Mouse (Mus musculus) liver, embryonic 14.5 days (tissue): Measurements from ENCODE around the gene Ptpra. TPM values are rescaled to one million over a fixed set of nuclear protein-coding genes. Genes with fewer than 3 reads are reported as not detected.
"Not testable (repeated sequence)": the region's sequence is repeated elsewhere in the genome, so short reads cannot be mapped to it uniquely, and the experiment has no call there.

Experiments
- ATAC-seq: fragments of 200-750 bp; cut with Nextera tagmentation; 2 replicates; pipeline ENCODE4 v1.8.0; 2017; ENCODE audit warnings: moderate number of reproducible peaks, mild to moderate bottlenecking, moderate library complexity; ENCODE audit not compliant: insufficient read depth
- DNase-seq, 3 experiments: peaks; one replicate each; pipeline ENCODE4 v3.0.0-alpha.2; 2012 to 2013; ENCODE audit warnings: low read depth in 3 of 3, low spot score in 3 of 3
- H3K27ac ChIP-seq: fragments of 300-500 bp; sonication (generic); 2 replicates; pipeline ENCODE4 v1.5.1; 2014; ENCODE audit warnings: moderate library complexity, mild to moderate bottlenecking, control low read depth, inconsistent platforms
- H3K27me3 ChIP-seq: fragments of 300-500 bp; sonication (generic); 2 replicates; pipeline ENCODE4 v1.6.1; 2014; ENCODE audit warnings: mild to moderate bottlenecking, low read length, moderate library complexity; ENCODE audit not compliant: control insufficient read depth, insufficient read depth
- H3K36me3 ChIP-seq: fragments of 300-500 bp; sonication (generic); replicated peaks from 2 replicates; pipeline ENCODE4 v1.6.1; 2014; ENCODE audit warnings: low read depth; ENCODE audit not compliant: control insufficient read depth, insufficient read depth
- H3K4me1 ChIP-seq, 2 experiments: fragments of 200-500 bp in 1 of 2; fragments of 300-500 bp in 1 of 2; sonication (generic) in 1 of 2; replicated peaks; 2 replicates each; pipeline ENCODE4 v1.6.1; 2012 to 2014; ENCODE audit warnings: antibody characterized with exemption in 1 of 2, inconsistent platforms in 1 of 2, low read length in 1 of 2; ENCODE audit not compliant: control insufficient read depth in 2 of 2, insufficient read depth in 2 of 2
- H3K4me2 ChIP-seq: fragments of 300-500 bp; sonication (generic); 2 replicates; pipeline ENCODE4 v1.6.1; 2014; ENCODE audit warnings: low read depth, mild to moderate bottlenecking, control low read depth, moderate library complexity
- H3K4me3 ChIP-seq, 2 experiments: fragments of 200-500 bp in 1 of 2; fragments of 300-500 bp in 1 of 2; sonication (generic) in 1 of 2; 2 replicates each; pipeline ENCODE4 v1.5.1; 2012 to 2014; ENCODE audit warnings: low read depth in 2 of 2, low read length in 2 of 2, mild to moderate bottlenecking in 2 of 2, control low read depth in 1 of 2, inconsistent platforms in 1 of 2, moderate library complexity in 1 of 2; ENCODE audit not compliant: insufficient read depth in 1 of 2
- H3K9ac ChIP-seq: fragments of 300-500 bp; sonication (generic); replicated peaks from 2 replicates; pipeline ENCODE4 v1.6.1; 2014; ENCODE audit warnings: mild to moderate bottlenecking, control low read depth, moderate library complexity
- H3K9me3 ChIP-seq: fragments of 300-500 bp; sonication (generic); 2 replicates; pipeline ENCODE4 v1.6.1; 2016; ENCODE audit warnings: low read length, mixed read lengths; ENCODE audit not compliant: control insufficient read depth
- CTCF ChIP-seq: IDR thresholded peaks from 2 replicates; pipeline ENCODE4 v1.5.1; 2016; ENCODE audit warnings: antibody characterized with exemption, low read depth, control low read depth
- EP300 ChIP-seq: IDR thresholded peaks from 2 replicates; pipeline ENCODE4 v1.6.1; 2016; ENCODE audit warnings: antibody characterized with exemption, low read depth
- WGBS: fragments of 180-500 bp; shearing (Covaris S2); extraction: QIAGEN DNeasy Blood & Tissue Kit; methylation state at CpG from one replicate; pipeline ENCODE4 v1.1.7; 2014; ENCODE audit not compliant: insufficient replicate concordance; 5-methylcytosine and 5-hydroxymethylcytosine counted together
- polyA plus RNA-seq, 2 experiments: library from polyadenylated mRNA; depleted of rRNA in 1 of 2; stranded (reverse) in 1 of 2; unstranded in 1 of 2; fragments of >200 nt; fragmentation: Nextera tagmentation in 1 of 2; extraction: Ambion mirVana in 1 of 2; gene quantifications; 2 replicates each; pipeline versions ENCODE4 v1.2.1 to v1.2.3; 2012 to 2014

The Ptpra gene
- polyA plus RNA-seq, 2 experiments = 19.3 to 29.6 TPM

DNA sequence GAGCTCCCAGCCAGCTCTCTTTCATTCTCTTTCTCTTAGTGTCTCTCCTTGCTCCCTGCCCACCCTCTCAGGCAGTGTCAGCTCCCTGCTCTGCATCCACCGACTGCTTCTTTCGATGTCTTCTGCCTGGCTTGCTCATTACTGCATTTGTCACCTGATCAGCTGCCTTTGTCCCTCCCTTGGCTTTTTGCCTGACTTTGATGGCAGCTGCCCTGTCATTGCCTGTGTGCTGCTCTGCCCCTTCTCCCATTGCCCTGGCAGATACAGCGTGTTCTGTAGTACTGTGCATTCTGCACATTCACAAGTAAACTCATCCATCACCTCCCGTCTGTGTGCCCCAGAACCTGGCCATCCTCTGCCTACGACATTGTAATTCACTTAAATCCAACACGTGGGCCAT, 46.0 kb downstream of the Ptpra start:
- no peaks in the 10 kb centered on the region for H3K36me3 ChIP-seq
- no peaks in the 10 kb centered on the region for H3K9me3 ChIP-seq
- 70% methylated on average over 6 of the region's 6 CpGs for WGBS
- no peak overlapping the region for H3K4me3 ChIP-seq
- ATAC-seq (no peak), DNase-seq (no peak)
- no peak overlapping the region for H3K4me2 ChIP-seq
- no peak overlapping the region for H3K27ac ChIP-seq
- no peak overlapping the region for H3K9ac ChIP-seq
- TF ChIP-seq EP300 = no peak
- no peak for TF ChIP-seq CTCF
- H3K4me1 ChIP-seq = peaks cover 10 to 16% of the 10 kb centered on the region in 2 experiments
- no peaks in the 10 kb centered on the region for H3K27me3 ChIP-seq

DNA sequence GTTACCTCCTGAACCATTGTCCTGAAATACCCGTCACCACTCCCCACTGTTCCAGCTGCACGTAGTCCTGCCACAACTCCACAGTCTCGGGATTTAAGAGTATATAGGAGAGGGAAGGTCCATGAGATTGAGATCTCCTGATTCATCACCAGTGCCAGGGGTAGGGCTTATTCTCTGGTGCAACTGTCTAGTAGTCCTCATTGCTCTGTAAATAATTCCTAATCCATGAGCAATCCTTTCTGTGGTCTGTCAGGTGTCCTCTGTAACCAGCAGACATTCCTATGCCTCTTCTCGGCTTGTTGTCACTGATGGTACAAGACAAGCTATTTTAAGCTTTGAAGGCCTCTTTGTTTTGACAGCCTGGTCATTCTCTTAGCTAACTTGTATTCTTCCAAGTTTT, 46.9 kb downstream of the Ptpra start:
- no peaks in the 10 kb centered on the region for H3K27me3 ChIP-seq
- ATAC-seq = no peak
- H3K4me1 ChIP-seq = peaks cover 10 to 15% of the 10 kb centered on the region in 2 experiments
- no peak overlapping the region for H3K4me2 ChIP-seq
- H3K36me3 ChIP-seq = no peaks in the 10 kb centered on the region
- no peak overlapping the region for H3K4me3 ChIP-seq
- DNase-seq = no peak
- TF ChIP-seq EP300 (no peak), CTCF (no peak)
- no peaks in the 10 kb centered on the region for H3K9me3 ChIP-seq
- 68% methylated on average over 4 of the region's 4 CpGs for WGBS
- no peak overlapping the region for H3K27ac ChIP-seq
- no peak overlapping the region for H3K9ac ChIP-seq

DNA sequence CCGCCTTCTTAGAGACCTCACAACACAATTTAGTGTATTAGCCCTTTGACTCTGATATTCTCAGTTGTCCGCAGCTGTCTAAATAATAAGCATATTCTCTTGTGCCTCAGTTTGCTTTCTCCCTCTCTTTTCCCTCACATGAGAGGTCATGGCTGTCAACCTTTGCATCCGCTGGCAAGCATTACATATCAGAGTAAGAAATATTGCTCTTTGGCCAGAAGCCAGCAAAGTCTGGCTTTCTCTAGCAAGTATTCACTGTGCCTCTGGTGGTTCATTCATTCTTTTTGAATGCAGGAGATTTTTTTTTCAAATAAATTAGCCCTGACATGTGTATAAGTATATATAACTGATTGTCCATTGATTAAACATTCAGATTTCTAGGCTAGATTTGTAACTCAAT, 49.5 kb downstream of the Ptpra start:
- DNase-seq (no peak), ATAC-seq (no peak)
- no peaks in the 10 kb centered on the region for H3K36me3 ChIP-seq
- WGBS = 73% methylated on average over 3 of the region's 3 CpGs
- no peaks in the 10 kb centered on the region for H3K9me3 ChIP-seq
- no peak overlapping the region for H3K4me3 ChIP-seq
- H3K9ac ChIP-seq = no peak overlapping the region
- H3K4me2 ChIP-seq = no peak overlapping the region
- no peak overlapping the region for H3K27ac ChIP-seq
- no peaks in the 10 kb centered on the region for H3K27me3 ChIP-seq
- H3K4me1 ChIP-seq = peaks cover 5 to 11% of the 10 kb centered on the region in 2 experiments
- TF ChIP-seq EP300 (no peak), CTCF (no peak)

DNA sequence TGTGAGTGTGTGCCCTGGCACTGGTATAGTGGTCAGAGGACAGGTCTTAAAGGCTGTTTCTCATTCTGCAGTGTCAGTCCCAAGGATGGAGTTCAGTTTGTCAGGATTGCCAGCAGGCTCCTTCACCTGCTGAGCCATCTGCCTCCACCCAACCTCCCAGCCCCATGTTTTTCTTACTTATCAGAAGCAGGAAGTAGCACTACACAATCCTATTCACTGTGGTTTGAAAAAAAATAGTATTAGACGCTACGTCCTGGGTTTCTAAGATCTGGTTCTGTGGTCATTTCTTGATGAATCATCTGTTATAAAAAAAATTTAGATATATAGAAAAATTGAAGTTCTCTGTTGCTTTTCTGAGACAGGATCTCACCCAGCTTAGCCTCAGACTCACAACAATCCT, 51.5 kb downstream of the Ptpra start:
- H3K27me3 ChIP-seq = no peaks in the 10 kb centered on the region
- ATAC-seq (no peak), DNase-seq (no peak)
- H3K27ac ChIP-seq = no peak overlapping the region
- H3K4me3 ChIP-seq = no peak overlapping the region
- no peaks in the 10 kb centered on the region for H3K36me3 ChIP-seq
- no peak overlapping the region for H3K4me2 ChIP-seq
- H3K9ac ChIP-seq = no peak overlapping the region
- H3K4me1 ChIP-seq = peaks cover 0 to 4% of the 10 kb centered on the region in 2 experiments; a peak in 1 of 4 replicates
- TF ChIP-seq CTCF (no peak), EP300 (no peak)
- no peaks in the 10 kb centered on the region for H3K9me3 ChIP-seq
- WGBS = 27% methylated on average over 2 of the region's 2 CpGs

DNA sequence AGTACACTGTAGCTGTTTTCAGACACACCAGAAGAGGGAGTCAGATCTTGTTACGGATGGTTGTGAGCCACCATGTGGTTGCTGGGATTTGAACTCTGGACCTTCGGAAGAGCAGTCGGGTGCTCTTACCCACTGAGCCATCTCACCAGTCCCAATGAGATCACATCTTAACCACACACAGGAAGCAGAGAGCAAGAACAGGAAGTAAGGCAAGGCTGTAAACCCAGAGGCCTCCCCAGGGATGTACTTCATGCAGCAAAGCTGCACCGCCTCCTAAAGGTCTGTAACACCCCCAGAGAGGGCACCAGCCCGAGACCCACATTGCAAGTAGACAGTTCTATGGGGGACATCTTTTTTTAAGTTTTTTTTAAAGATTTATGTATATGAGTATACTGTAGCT, 61.5 kb downstream of the Ptpra start:
- H3K9ac ChIP-seq, ATAC-seq, H3K27me3 ChIP-seq, H3K27ac ChIP-seq, H3K4me1 ChIP-seq, DNase-seq, H3K4me3 ChIP-seq, H3K4me2 ChIP-seq, H3K36me3 ChIP-seq, H3K9me3 ChIP-seq: not testable (repeated sequence)
- 81% methylated on average over 4 of the region's 5 CpGs for WGBS

DNA sequence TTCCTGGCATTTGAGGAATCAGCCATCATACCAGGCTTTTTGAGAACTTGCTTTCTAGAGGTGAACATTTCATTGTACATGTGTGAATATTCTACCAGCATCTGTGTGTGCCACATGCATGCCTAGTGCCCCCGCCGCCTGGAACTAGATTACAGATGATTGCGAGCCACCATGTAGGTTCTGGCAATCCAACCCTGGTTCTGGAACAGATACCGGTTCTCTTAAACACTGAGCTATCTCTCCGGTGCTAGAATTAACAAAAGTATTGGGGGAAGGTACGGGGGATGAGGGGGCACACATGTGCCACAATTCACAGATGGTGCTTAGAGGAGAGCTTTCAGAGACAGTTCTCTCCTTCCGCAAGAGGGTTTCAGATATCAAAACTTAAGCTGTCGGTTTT, 63.8 kb downstream of the Ptpra start:
- 84% methylated on average over 8 of the region's 8 CpGs for WGBS
- ATAC-seq (no peak), DNase-seq (no peak)
- TF ChIP-seq EP300 = no peak
- TF ChIP-seq CTCF = no peak
- Histone ChIP-seq H3K9ac (no peak overlapping the region), H3K27me3 (no peaks in the 10 kb centered on the region), H3K36me3 (peaks cover 1% of the 10 kb centered on the region; the same call in 1 of the 2 replicates), H3K4me1 (no peaks in the 10 kb centered on the region), H3K4me2 (no peak overlapping the region), H3K9me3 (no peaks in the 10 kb centered on the region), H3K27ac (no peak overlapping the region), H3K4me3 (no peak overlapping the region)
